Mouse (Mus musculus): Measurements from ENCODE around the gene Hecw2.

GRCm38 (mm10) chr1:53986185-53986892 lies 208.6 kb downstream of the Hecw2 start:
- no peak for TF ChIP-seq CTCF (IDR thresholded peaks at IDR 0.05; ENCODE audit: borderline replicate concordance, insufficient read depth, low read depth, low read length)
- no peak for TF ChIP-seq POLR2A (IDR thresholded peaks at IDR 0.05; ENCODE audit: borderline replicate concordance, insufficient read depth, low read length)
